Mouse (Mus musculus) testis, adult 2 months (tissue): ENCODE results near the gene Micu1. TPM values are rescaled to one million over a fixed set of nuclear protein-coding genes. Genes with fewer than 3 reads are reported as not detected.

Experiments
- H3K27ac ChIP-seq: fragments of 200-500 bp; 2 replicates; pipeline ENCODE4 v1.5.1; 2012; ENCODE audit warnings: low read depth, low read length; ENCODE audit not compliant: control insufficient read depth, insufficient read depth
- H3K27me3 ChIP-seq: fragments of 200-500 bp; 2 replicates; pipeline ENCODE4 v1.6.1; 2012; ENCODE audit warnings: mild to moderate bottlenecking, low read length, moderate library complexity; ENCODE audit not compliant: control insufficient read depth, insufficient read depth
- H3K36me3 ChIP-seq: fragments of 200-500 bp; 2 replicates; pipeline ENCODE4 v1.6.1; 2012; ENCODE audit warnings: mild to moderate bottlenecking, low read length; ENCODE audit not compliant: control insufficient read depth, insufficient read depth
- H3K4me1 ChIP-seq: fragments of 200-500 bp; 2 replicates; pipeline ENCODE4 v1.6.1; 2012; ENCODE audit warnings: low read length; ENCODE audit not compliant: control insufficient read depth, insufficient read depth
- H3K4me3 ChIP-seq: fragments of 200-500 bp; 2 replicates; pipeline ENCODE4 v1.5.1; 2012; ENCODE audit warnings: low read depth, mild to moderate bottlenecking, low read length, moderate library complexity, mixed read lengths; ENCODE audit not compliant: control insufficient read depth
- CTCF ChIP-seq: fragments of 200-500 bp; IDR thresholded peaks from 2 replicates; pipeline ENCODE4 v1.5.1; 2012; ENCODE audit warnings: low read depth, mild to moderate bottlenecking, inconsistent platforms, low read length, moderate library complexity; ENCODE audit not compliant: control insufficient read depth, insufficient read depth, insufficient replicate concordance
- POLR2A ChIP-seq: fragments of 200-500 bp; IDR thresholded peaks from 2 replicates; pipeline ENCODE4 v1.6.1; 2012; ENCODE audit warnings: low read depth, mild to moderate bottlenecking, inconsistent platforms, low read length, moderate library complexity; ENCODE audit not compliant: control insufficient read depth
- polyA plus RNA-seq: library from polyadenylated mRNA; depleted of rRNA; stranded (reverse); fragments of >200 nt; gene quantifications from 2 replicates; pipeline ENCODE4 v1.2.3, GENCODE M21; 2012; rRNA removed

The Micu1 gene
- polyA plus RNA-seq, 1 experiment, result 33.6 TPM

GRCm38 (mm10) chr10:59907080-59907609 is 204.9 kb downstream of the Micu1 start:
- Histone ChIP-seq H3K27ac (no peak overlapping the region), H3K4me1 (peaks cover 7% of the 10 kb centered on the region), H3K4me3 (no peak overlapping the region), H3K27me3 (no peaks in the 10 kb centered on the region), H3K36me3 (no peaks in the 10 kb centered on the region)
- TF ChIP-seq CTCF (no peak), POLR2A (no peak)

GRCm38 (mm10) chr10:59907695-59908299 is 205.5 kb downstream of the Micu1 start:
- TF ChIP-seq POLR2A, result no peak
- TF ChIP-seq CTCF, result no peak
- Histone ChIP-seq H3K27me3 (no peaks in the 10 kb centered on the region), H3K36me3 (no peaks in the 10 kb centered on the region), H3K4me1 (peaks cover 7% of the 10 kb centered on the region), H3K4me3 (no peak overlapping the region), H3K27ac (no peak overlapping the region)

GRCm38 (mm10) chr10:59908776-59909315 is 206.6 kb downstream of the Micu1 start:
- Histone ChIP-seq H3K27me3 (no peaks in the 10 kb centered on the region), H3K27ac (no peak overlapping the region), H3K36me3 (no peaks in the 10 kb centered on the region), H3K4me1 (peaks cover 7% of the 10 kb centered on the region), H3K4me3 (no peak overlapping the region)
- TF ChIP-seq POLR2A (no peak), CTCF (no peak)

- Histone ChIP-seq H3K27ac (no peak overlapping the region), H3K27me3 (no peaks in the 10 kb centered on the region), H3K4me3 (no peak overlapping the region), H3K36me3 (no peaks in the 10 kb centered on the region), H3K4me1 (peaks cover 7% of the 10 kb centered on the region)
- TF ChIP-seq POLR2A (no peak), CTCF (no peak)
These were observed 207.1 kb downstream of the Micu1 start for GRCm38 (mm10) chr10:59909357-59909847.

GRCm38 (mm10) chr10:59911091-59911490 is 208.8 kb downstream of the Micu1 start:
- Histone ChIP-seq H3K36me3 (no peaks in the 10 kb centered on the region), H3K4me3 (no peak overlapping the region), H3K27ac (no peak overlapping the region), H3K4me1 (peaks cover 7% of the 10 kb centered on the region), H3K27me3 (no peaks in the 10 kb centered on the region)
- TF ChIP-seq POLR2A (no peak), CTCF (no peak)

- TF ChIP-seq POLR2A (no peak), CTCF (no peak)
- Histone ChIP-seq H3K27ac (no peak overlapping the region), H3K36me3 (no peaks in the 10 kb centered on the region), H3K4me1 (peaks cover 9% of the 10 kb centered on the region), H3K4me3 (no peak overlapping the region), H3K27me3 (no peaks in the 10 kb centered on the region)
These were observed 209.4 kb downstream of the Micu1 start for GRCm38 (mm10) chr10:59911561-59912198.

Other genes starting within 250 kb of the Micu1 start
- not detected in 2 replicates for gene Gm10322, start 86.4 kb upstream of the Micu1 start, polyA plus RNA-seq
- gene Mcu, start 85.8 kb upstream of the Micu1 start, polyA plus RNA-seq, result 15.9 and 16.7 TPM in 2 replicates
- 47.0 and 47.7 TPM in 2 replicates for gene Dnajb12, start 177.1 kb downstream of the Micu1 start, polyA plus RNA-seq
- 19.9 and 23.0 TPM in 2 replicates for gene Ddit4, start 249.4 kb downstream of the Micu1 start, polyA plus RNA-seq